Mouse (Mus musculus) limb, embryonic 11.5 days (tissue): Measurements from ENCODE around the gene Trappc5. TPM values are rescaled to one million over a fixed set of nuclear protein-coding genes. Genes with fewer than 3 reads are reported as not detected.

Source experiments
- ATAC-seq: fragments of 200-750 bp; cut with Nextera tagmentation; 2 replicates; pipeline ENCODE4 v1.8.0; 2017; ENCODE audit warnings: low read depth; ENCODE audit not compliant: insufficient number of reproducible peaks, low FRiP score, low TSS enrichment
- DNase-seq: peaks from one replicate; pipeline ENCODE4 v3.0.0-alpha.2; 2015; ENCODE audit warnings: low spot score
- H3K27ac ChIP-seq: fragments of 300-500 bp; sonication (generic); replicated peaks from 2 replicates; pipeline ENCODE4 v1.5.1; 2014; ENCODE audit warnings: low read depth, mild to moderate bottlenecking, low read length
- H3K27me3 ChIP-seq: fragments of 300-500 bp; sonication (generic); 2 replicates; pipeline ENCODE4 v1.6.1; 2014; ENCODE audit warnings: mild to moderate bottlenecking, low read length, mixed read lengths; ENCODE audit not compliant: control insufficient read depth, insufficient read depth
- H3K36me3 ChIP-seq: fragments of 300-500 bp; sonication (generic); 2 replicates; pipeline ENCODE4 v1.6.1; 2014; ENCODE audit warnings: mild to moderate bottlenecking, low read length, moderate library complexity, mixed read lengths; ENCODE audit not compliant: control insufficient read depth, insufficient read depth
- H3K4me1 ChIP-seq: fragments of 300-500 bp; sonication (generic); 2 replicates; pipeline ENCODE4 v1.6.1; 2014; ENCODE audit warnings: low read length, mixed read lengths; ENCODE audit not compliant: control insufficient read depth, insufficient read depth
- H3K4me2 ChIP-seq: fragments of 300-500 bp; sonication (generic); 2 replicates; pipeline ENCODE4 v1.6.1; 2014; ENCODE audit warnings: low read depth, mild to moderate bottlenecking, moderate library complexity; ENCODE audit not compliant: severe bottlenecking
- H3K4me3 ChIP-seq: fragments of 300-500 bp; sonication (generic); 2 replicates; pipeline ENCODE4 v1.5.1; 2014; ENCODE audit warnings: low read depth, low read length
- H3K9ac ChIP-seq: fragments of 300-500 bp; sonication (generic); 2 replicates; pipeline ENCODE4 v1.6.1; 2014; ENCODE audit warnings: mild to moderate bottlenecking, low read length
- H3K9me3 ChIP-seq: fragments of 300-500 bp; sonication (generic); 2 replicates; pipeline ENCODE4 v1.6.1; 2016; ENCODE audit warnings: low read length; ENCODE audit not compliant: control insufficient read depth
- WGBS: fragments of 180-500 bp; shearing (Covaris S2); extraction: QIAGEN DNeasy Blood & Tissue Kit; methylation state at CpG from one replicate; pipeline ENCODE4 v1.1.7; 2014; 5-methylcytosine and 5-hydroxymethylcytosine counted together
- polyA plus RNA-seq: library from polyadenylated mRNA; unstranded; fragments of >200 nt; fragmentation: Nextera tagmentation; extraction: Ambion mirVana; gene quantifications from 2 replicates; pipeline ENCODE4 v1.2.1, GENCODE M21; 2014

The Trappc5 gene
- 31.9 and 36.5 TPM in 2 replicates for polyA plus RNA-seq

GRCm38 (mm10) chr8:3676131-3676992 lies at the start of gene Trappc5:
Gene Trappc5 (plus strand): TSS chr8:3676299.
- Histone ChIP-seq H3K36me3 (peaks cover 13% of the 10 kb centered on the region), H3K4me2 (peak within 1 kb of the TSS; percentile 79), H3K9ac (peak within 1 kb of the TSS; percentile 89), H3K4me3 (peak within 1 kb of the TSS; percentile 79), H3K27ac (peak within 1 kb of the TSS; percentile 81), H3K9me3 (no peaks in the 10 kb centered on the region), H3K4me1 (0 out of 2 replicates have a peak, but pooled peaks cover 7% of the 10 kb centered on the region), H3K27me3 (no peaks in the 10 kb centered on the region)
- ATAC-seq (peak; percentile 86), DNase-seq (peak; percentile 95)
- whole genome bisulfite sequencing, result 2% methylated on average over 61 of the region's 61 CpGs

GRCm38 (mm10) chr8:3626971-3627370 lies 49.1 kb upstream of the Trappc5 start:
- no peak for ATAC-seq
- Histone ChIP-seq H3K9ac (no peak overlapping the region), H3K27ac (no peak overlapping the region), H3K36me3 (no peaks in the 10 kb centered on the region), H3K9me3 (no peaks in the 10 kb centered on the region), H3K4me2 (no peak overlapping the region), H3K4me3 (no peak overlapping the region), H3K27me3 (no peaks in the 10 kb centered on the region), H3K4me1 (0 out of 2 replicates have a peak, but pooled peaks cover 3% of the 10 kb centered on the region)
- 61% methylated on average over 5 of the region's 5 CpGs for WGBS
- DNase-seq, result no peak

GRCm38 (mm10) chr8:3628014-3628413 lies 48.1 kb upstream of the Trappc5 start:
- no peaks in the 10 kb centered on the region for H3K4me1 ChIP-seq
- no peak overlapping the region for H3K9ac ChIP-seq
- H3K27me3 ChIP-seq, result no peaks in the 10 kb centered on the region
- DNase-seq (peak; percentile 31), ATAC-seq (no peak)
- no peaks in the 10 kb centered on the region for H3K36me3 ChIP-seq
- H3K4me3 ChIP-seq, result no peak overlapping the region
- H3K27ac ChIP-seq, result no peak overlapping the region
- H3K9me3 ChIP-seq, result no peaks in the 10 kb centered on the region
- WGBS, result 25% methylated on average over 5 of the region's 5 CpGs
- H3K4me2 ChIP-seq, result no peak overlapping the region

GRCm38 (mm10) chr8:3630647-3631477 lies 45.2 kb upstream of the Trappc5 start, which contains the start of gene Stxbp2:
Gene Stxbp2 (plus strand): TSS chr8:3630955.
- DNase-seq (peak; percentile 74), ATAC-seq (peak; percentile 71)
- H3K9me3 ChIP-seq, result no peaks in the 10 kb centered on the region
- 8% methylated on average over 45 of the region's 47 CpGs for WGBS
- no peaks in the 10 kb centered on the region for H3K27me3 ChIP-seq
- H3K4me2 ChIP-seq, result peak within 1 kb of the TSS; percentile 67
- H3K4me3 ChIP-seq, result peak within 1 kb of the TSS; percentile 46
- H3K27ac ChIP-seq, result no peak within 1 kb of the TSS
- no peaks in the 10 kb centered on the region for H3K4me1 ChIP-seq
- 0 out of 2 replicates have a peak, but pooled peaks cover 2% of the 10 kb centered on the region for H3K36me3 ChIP-seq
- peak within 1 kb of the TSS; percentile 50 for H3K9ac ChIP-seq

- no peaks in the 10 kb centered on the region for H3K27me3 ChIP-seq
- H3K9me3 ChIP-seq, result no peaks in the 10 kb centered on the region
- H3K4me2 ChIP-seq, result peak overlapping the region; percentile 67
- DNase-seq (peak; percentile 24), ATAC-seq (0 out of 2 replicates have a peak, but pooled peaks have one; percentile 18)
- H3K27ac ChIP-seq, result no peak overlapping the region
- peak overlapping the region; percentile 50 for H3K9ac ChIP-seq
- 26% methylated on average over 8 of the region's 8 CpGs for WGBS
- peaks cover 4% of the 10 kb centered on the region; the same call in 1 of the 2 replicates for H3K36me3 ChIP-seq
- no peaks in the 10 kb centered on the region for H3K4me1 ChIP-seq
- peak overlapping the region; percentile 46 for H3K4me3 ChIP-seq
These were observed 44.6 kb upstream of the Trappc5 start for GRCm38 (mm10) chr8:3631478-3631875.

GRCm38 (mm10) chr8:3645804-3646203 lies 30.3 kb upstream of the Trappc5 start:
- Histone ChIP-seq H3K4me1 (no peaks in the 10 kb centered on the region), H3K4me3 (no peak overlapping the region), H3K9ac (no peak overlapping the region), H3K27ac (no peak overlapping the region), H3K9me3 (no peaks in the 10 kb centered on the region), H3K4me2 (no peak overlapping the region), H3K27me3 (no peaks in the 10 kb centered on the region), H3K36me3 (no peaks in the 10 kb centered on the region)
- DNase-seq (no peak), ATAC-seq (no peak)
- WGBS, result 28% methylated on average over 5 of the region's 5 CpGs

GRCm38 (mm10) chr8:3646824-3647531 lies 29.1 kb upstream of the Trappc5 start:
- Histone ChIP-seq H3K27ac (no peak overlapping the region), H3K4me1 (no peaks in the 10 kb centered on the region), H3K27me3 (no peaks in the 10 kb centered on the region), H3K4me2 (no peak overlapping the region), H3K9me3 (no peaks in the 10 kb centered on the region), H3K9ac (no peak overlapping the region), H3K4me3 (no peak overlapping the region), H3K36me3 (no peaks in the 10 kb centered on the region)
- DNase-seq (no peak), ATAC-seq (no peak)
- WGBS, result 84% methylated on average over 6 of the region's 6 CpGs

GRCm38 (mm10) chr8:3647561-3647960 lies 28.5 kb upstream of the Trappc5 start:
- Histone ChIP-seq H3K27me3 (no peaks in the 10 kb centered on the region), H3K4me1 (no peaks in the 10 kb centered on the region), H3K9me3 (no peaks in the 10 kb centered on the region), H3K9ac (no peak overlapping the region), H3K4me2 (no peak overlapping the region), H3K36me3 (no peaks in the 10 kb centered on the region), H3K27ac (no peak overlapping the region), H3K4me3 (no peak overlapping the region)
- no peak for ATAC-seq
- DNase-seq, result no peak
- 82% methylated on average over 4 of the region's 4 CpGs for WGBS
